Mouse (Mus musculus) gastrocnemius, postnatal 14 days (tissue): Measurements from ENCODE around the gene Klhdc1. TPM values are rescaled to one million over a fixed set of nuclear protein-coding genes. Genes with fewer than 3 reads are reported as not detected.
A peak's percentile ranks its signal among the peaks of the same experiment; 100 is the strongest.

Source experiments
- DNase-seq: peaks from one replicate; pipeline ENCODE4 v3.0.0; 2021; ENCODE audit warnings: mixed read lengths
- intact Hi-C: fragments of 180-260 bp; cut with DNase I; formaldehyde crosslinking; loops from one replicate; pipeline ENCODE4 v1.15.1; 2025; ENCODE audit warnings: low total_unique reads
- total RNA-seq, 2 experiments: library from RNA; stranded (reverse); gene quantifications; 2 replicates each; pipeline ENCODE4 v1.2.3; 2021

Klhdc1 gene
- total RNA-seq, 2 experiments from 2014 or later: 15.7 to 17.4 TPM

- no peak for DNase-seq
- intact Hi-C loops: no loop called here
These were observed 46.6 kb downstream of the Klhdc1 start for GRCm38 (mm10) chr12:69287535-69287934.

GRCm38 (mm10) chr12:69288699-69289098, 47.7 kb downstream of the Klhdc1 start:
- DNase-seq: no peak
- intact Hi-C loops: no loop called here

GRCm38 (mm10) chr12:69292401-69292800, 51.4 kb downstream of the Klhdc1 start:
- no peak for DNase-seq
- intact Hi-C loops: loop anchor here (10.0 kb wide), 1 partner anchor 48 kb away; the partner anchor contains the start of gene Klhdc1

- DNase-seq: no peak
- intact Hi-C loops: loop anchor here (10.0 kb wide), 1 partner anchor 49 kb away; the partner anchor contains the start of gene Klhdc1
These were observed 52.8 kb downstream of the Klhdc1 start for GRCm38 (mm10) chr12:69293815-69294214.

GRCm38 (mm10) chr12:69294936-69295335, 54.0 kb downstream of the Klhdc1 start:
- intact Hi-C loops: loop anchor here (10.0 kb wide), 1 partner anchor 50 kb away; the partner anchor contains the start of gene Klhdc1
- no peak for DNase-seq

- intact Hi-C loops: loop anchor here (10.0 kb wide), 1 partner anchor 51 kb away; the partner anchor contains the start of gene Klhdc1
- peak; percentile 17 for DNase-seq
These were observed 54.7 kb downstream of the Klhdc1 start for GRCm38 (mm10) chr12:69295651-69296050.

- peak; percentile 93 for DNase-seq
- intact Hi-C loops: loop anchor here (10.0 kb wide), 1 partner anchor 52 kb away; the partner anchor contains the start of gene Klhdc1
These were observed 55.8 kb downstream of the Klhdc1 start, which contains the start of gene Klhdc2 for GRCm38 (mm10) chr12:69296511-69297410. TSS of gene Klhdc2 (plus strand) at chr12:69296681.

GRCm38 (mm10) chr12:69297411-69298150, 56.6 kb downstream of the Klhdc1 start:
- intact Hi-C loops: loop anchor here (10.0 kb wide), 1 partner anchor 53 kb away; the partner anchor contains the start of gene Klhdc1
- no peak for DNase-seq

GRCm38 (mm10) chr12:69298281-69298680, 57.3 kb downstream of the Klhdc1 start:
- DNase-seq: no peak

GRCm38 (mm10) chr12:69299231-69299630, 58.3 kb downstream of the Klhdc1 start:
- intact Hi-C loops: loop anchor here (10.0 kb wide), 1 partner anchor 54 kb away; the partner anchor contains the start of gene Klhdc1
- peak; percentile 38 for DNase-seq

More at GRCm38 (mm10) chr12:69298281-69298680, 57.3 kb downstream of the Klhdc1 start:
- intact Hi-C loops: loop anchor here (10.0 kb wide), 1 partner anchor 53 kb away; the partner anchor contains the start of gene Klhdc1

- intact Hi-C loops: loop anchor here (10.0 kb wide), 1 partner anchor 55 kb away; the partner anchor contains the start of gene Klhdc1
- no peak for DNase-seq
These were observed 58.9 kb downstream of the Klhdc1 start for GRCm38 (mm10) chr12:69299831-69300230.

GRCm38 (mm10) chr12:69300391-69300790, 59.4 kb downstream of the Klhdc1 start:
- no peak for DNase-seq
- intact Hi-C loops: no loop called here

GRCm38 (mm10) chr12:69302171-69302570, 61.2 kb downstream of the Klhdc1 start:
- no peak for DNase-seq
- intact Hi-C loops: no loop called here

GRCm38 (mm10) chr12:69304051-69304450, 63.1 kb downstream of the Klhdc1 start:
- no peak for DNase-seq
- intact Hi-C loops: no loop called here

GRCm38 (mm10) chr12:69306333-69306732, 65.4 kb downstream of the Klhdc1 start:
- intact Hi-C loops: no loop called here
- DNase-seq: no peak

- no peak for DNase-seq
- intact Hi-C loops: no loop called here
These were observed 68.7 kb downstream of the Klhdc1 start for GRCm38 (mm10) chr12:69309659-69310058.

GRCm38 (mm10) chr12:69318431-69318830, 77.5 kb downstream of the Klhdc1 start:
- DNase-seq: no peak
- intact Hi-C loops: loop anchor here (5.0 kb wide), 1 partner anchor 34 kb away; no protein-coding TSS in a partner anchor

- intact Hi-C loops: loop anchor here (10.0 kb wide), 1 partner anchor 116 kb away; no protein-coding TSS in a partner anchor
- no peak for DNase-seq
These were observed 90.2 kb downstream of the Klhdc1 start for GRCm38 (mm10) chr12:69331187-69331586.

GRCm38 (mm10) chr12:69332147-69332546, 91.2 kb downstream of the Klhdc1 start:
- intact Hi-C loops: loop anchor here (10.0 kb wide), 1 partner anchor 117 kb away; no protein-coding TSS in a partner anchor
- DNase-seq: no peak
